Mouse (Mus musculus) MEL (cell line): ENCODE data around the gene Pstpip1. TPM values are rescaled to one million over a fixed set of nuclear protein-coding genes. Genes with fewer than 3 reads are reported as not detected.

Experiments used
- DNase-seq: peaks from one replicate; pipeline ENCODE4 v3.0.0; 2011; ENCODE audit warnings: low read depth, low spot score
- H3K27ac ChIP-seq: 2 replicates; pipeline ENCODE4 v1.5.1; 2012; ENCODE audit warnings: low read depth, mild to moderate bottlenecking, control low read depth, low read length, moderate library complexity; ENCODE audit not compliant: control insufficient read depth
- H3K27me3 ChIP-seq, 2 experiments: fragments of 150-350 bp in 1 of 2; sonication (generic) in 1 of 2; 2 replicates each; pipeline ENCODE4 v1.6.1; 2012; ENCODE audit warnings: low read length in 2 of 2, mild to moderate bottlenecking in 2 of 2, improper control_type of control experiment in 1 of 2, moderate library complexity in 1 of 2; ENCODE audit not compliant: insufficient read depth in 2 of 2, control insufficient read depth in 1 of 2
- H3K36me3 ChIP-seq, 2 experiments: 2 replicates each; pipeline ENCODE4 v1.6.1; 2012 to 2014; ENCODE audit warnings: low read length in 2 of 2, improper control_type of control experiment in 1 of 2, inconsistent platforms in 1 of 2, mild to moderate bottlenecking in 1 of 2; ENCODE audit not compliant: insufficient read depth in 2 of 2, control insufficient read depth in 1 of 2
- H3K4me1 ChIP-seq, 2 experiments: fragments of 150-350 bp in 1 of 2; sonication (generic) in 1 of 2; 2 replicates each; pipeline ENCODE4 v1.6.1; 2012; ENCODE audit warnings: low read length in 2 of 2, improper control_type of control experiment in 1 of 2, mild to moderate bottlenecking in 1 of 2; ENCODE audit not compliant: insufficient read depth in 2 of 2, control insufficient read depth in 1 of 2
- H3K4me3 ChIP-seq, 2 experiments: fragments of 150-350 bp in 1 of 2; sonication (generic) in 1 of 2; 2 replicates each; pipeline ENCODE4 v1.5.1; 2012; ENCODE audit warnings: low read depth in 2 of 2, low read length in 2 of 2, mild to moderate bottlenecking in 2 of 2, moderate library complexity in 2 of 2, control low read depth in 1 of 2, improper control_type of control experiment in 1 of 2; ENCODE audit not compliant: control insufficient read depth in 1 of 2, insufficient read depth in 1 of 2
- H3K79me2 ChIP-seq: 2 replicates; pipeline ENCODE4 v1.6.1; 2012; ENCODE audit warnings: mild to moderate bottlenecking, low read length, moderate library complexity; ENCODE audit not compliant: control insufficient read depth, poor library complexity, insufficient read depth
- H3K9ac ChIP-seq: 2 replicates; pipeline ENCODE4 v1.6.1; 2012; ENCODE audit warnings: low read depth, mild to moderate bottlenecking, control low read depth, low read length, moderate library complexity; ENCODE audit not compliant: control insufficient read depth, poor library complexity, severe bottlenecking
- H3K9me3 ChIP-seq: fragments of 150-350 bp; sonication (generic); replicated peaks from 2 replicates; pipeline ENCODE4 v1.6.1; 2012; ENCODE audit warnings: mild to moderate bottlenecking, low read length, improper control_type of control experiment, moderate library complexity; ENCODE audit not compliant: insufficient read depth
- BHLHE40 ChIP-seq: IDR thresholded peaks from 2 replicates; pipeline ENCODE4 v1.6.1; 2012; ENCODE audit warnings: low read depth, mild to moderate bottlenecking, inconsistent platforms, low read length, improper control_type of control experiment, borderline replicate concordance
- CHD1 ChIP-seq: IDR thresholded peaks from 2 replicates; pipeline ENCODE4 v1.6.1; 2012; ENCODE audit warnings: low read depth, mild to moderate bottlenecking, inconsistent platforms, low read length, improper control_type of control experiment
- CHD2 ChIP-seq: IDR thresholded peaks from 2 replicates; pipeline ENCODE4 v1.6.1; 2011; ENCODE audit warnings: low read length, improper control_type of control experiment
- E2F4 ChIP-seq: IDR thresholded peaks from 2 replicates; pipeline ENCODE4 v1.6.1; 2011; ENCODE audit warnings: low read depth, low read length, improper control_type of control experiment, borderline replicate concordance
- ELF1 ChIP-seq: IDR thresholded peaks from 2 replicates; pipeline ENCODE4 v1.6.1; 2014; ENCODE audit warnings: low read depth, mild to moderate bottlenecking, inconsistent platforms, low read length, improper control_type of control experiment, moderate library complexity
- GABPA ChIP-seq: IDR thresholded peaks from 2 replicates; pipeline ENCODE4 v1.6.1; 2012; ENCODE audit warnings: low read depth, mild to moderate bottlenecking, inconsistent platforms, low read length, improper control_type of control experiment, moderate library complexity
- JUND ChIP-seq: IDR thresholded peaks from 2 replicates; pipeline ENCODE4 v1.6.1; 2011; ENCODE audit warnings: low read depth, mild to moderate bottlenecking, improper control_type of control experiment, low read length
- MAFK ChIP-seq: IDR thresholded peaks from 2 replicates; pipeline ENCODE4 v1.6.1; 2011; ENCODE audit warnings: low read depth, mild to moderate bottlenecking, low read length, improper control_type of control experiment, borderline replicate concordance
- MAX ChIP-seq: IDR thresholded peaks from 2 replicates; pipeline ENCODE4 v1.6.1; 2011; ENCODE audit warnings: low read length, improper control_type of control experiment
- MAZ ChIP-seq: IDR thresholded peaks from 2 replicates; pipeline ENCODE4 v1.6.1; 2012; ENCODE audit warnings: low read depth, mild to moderate bottlenecking, inconsistent platforms, low read length, improper control_type of control experiment
- MXI1 ChIP-seq: IDR thresholded peaks from 2 replicates; pipeline ENCODE4 v1.6.1; 2011; ENCODE audit warnings: mild to moderate bottlenecking, low read depth, low read length, improper control_type of control experiment
- MYB ChIP-seq: IDR thresholded peaks from 2 replicates; pipeline ENCODE4 v1.6.1; 2011; ENCODE audit warnings: mild to moderate bottlenecking, low read depth, low read length, improper control_type of control experiment
- MYC ChIP-seq: IDR thresholded peaks from 2 replicates; pipeline ENCODE4 v1.6.1; 2011; ENCODE audit warnings: low read depth, mild to moderate bottlenecking, low read length, improper control_type of control experiment, moderate library complexity
- NELFE ChIP-seq: IDR thresholded peaks from 2 replicates; pipeline ENCODE4 v1.6.1; 2011; ENCODE audit warnings: low read depth, low read length, improper control_type of control experiment
- NRF1 ChIP-seq: IDR thresholded peaks from 2 replicates; pipeline ENCODE4 v1.6.1; 2014; ENCODE audit warnings: low read depth, mild to moderate bottlenecking, inconsistent platforms, low read length, improper control_type of control experiment, moderate library complexity; ENCODE audit not compliant: poor library complexity, insufficient read depth, severe bottlenecking
- POLR2A ChIP-seq, 2 experiments: IDR thresholded peaks; 2 replicates each; pipeline ENCODE4 v1.6.1; 2011 to 2012; ENCODE audit warnings: low read length in 2 of 2, mild to moderate bottlenecking in 2 of 2, control low read depth in 1 of 2, improper control_type of control experiment in 1 of 2, low read depth in 1 of 2, moderate library complexity in 1 of 2; ENCODE audit not compliant: control insufficient read depth in 1 of 2, insufficient read depth in 1 of 2, poor library complexity in 1 of 2
- POLR2AphosphoS5 ChIP-seq: IDR thresholded peaks from 2 replicates; pipeline ENCODE4 v1.6.1; 2012; ENCODE audit warnings: low read depth, borderline replicate concordance, mild to moderate bottlenecking, inconsistent platforms, low read length, moderate library complexity, mixed read lengths
- RAD21 ChIP-seq: IDR thresholded peaks from 2 replicates; pipeline ENCODE4 v1.6.1; 2011; ENCODE audit warnings: mild to moderate bottlenecking, low read depth, low read length, improper control_type of control experiment
- RCOR1 ChIP-seq: IDR thresholded peaks from 2 replicates; pipeline ENCODE4 v1.6.1; 2012; ENCODE audit warnings: low read depth, mild to moderate bottlenecking, inconsistent platforms, low read length, improper control_type of control experiment
- SIN3A ChIP-seq: IDR thresholded peaks from 2 replicates; pipeline ENCODE4 v1.6.1; 2012; ENCODE audit warnings: low read length, improper control_type of control experiment, inconsistent platforms
- TAL1 ChIP-seq: IDR thresholded peaks from 2 replicates; pipeline ENCODE4 v1.6.1; 2012; ENCODE audit warnings: mild to moderate bottlenecking, inconsistent platforms, low read length, moderate library complexity, mixed read lengths
- TBP ChIP-seq: IDR thresholded peaks from 2 replicates; pipeline ENCODE4 v1.8.0; 2011; ENCODE audit warnings: low read depth, low read length, improper control_type of control experiment
- ZKSCAN1 ChIP-seq: IDR thresholded peaks from 2 replicates; pipeline ENCODE4 v1.6.1; 2012; ENCODE audit warnings: low read depth, mild to moderate bottlenecking, inconsistent platforms, low read length, improper control_type of control experiment, moderate library complexity
- ZNF384 ChIP-seq: IDR thresholded peaks from 2 replicates; pipeline ENCODE4 v1.6.1; 2012; ENCODE audit warnings: low read depth, mild to moderate bottlenecking, inconsistent platforms, low read length, improper control_type of control experiment
- polyA plus RNA-seq, 2 experiments: library from polyadenylated mRNA; stranded (reverse) in 1 of 2; unstranded in 1 of 2; fragments of >175 nt in 1 of 2; fragments of >200 nt in 1 of 2; gene quantifications; 2 replicates each; pipeline versions ENCODE4 v1.2.1 to v1.2.4; 2012; ENCODE audit warnings: low replicate concordance in 2 of 2, low read depth in 1 of 2; ENCODE audit not compliant: insufficient read length in 2 of 2, insufficient read depth in 1 of 2, missing spikeins in 1 of 2
- total RNA-seq: library from RNA; depleted of rRNA; stranded (reverse); fragments of 300-350 nt; gene quantifications from 2 replicates; pipeline ENCODE4 v1.2.3, GENCODE M21; 2012

Gene Pstpip1
- total and polyA plus RNA-seq, 3 experiments, result 0.04 to 0.22 TPM; not detected in 1

- peaks cover 0 to 4% of the 10 kb centered on the region in 2 experiments; a peak in 1 of 4 replicates for H3K4me1 ChIP-seq
- H3K27me3 ChIP-seq, result peaks cover 0 to 7% of the 10 kb centered on the region in 2 experiments; a peak in 2 of 4 replicates
- H3K27ac ChIP-seq, result no peak within 1 kb of the TSS
- DNase-seq, result no peak
- H3K36me3 ChIP-seq, result no peaks in the 10 kb centered on the region; a peak in 1 of 4 replicates
- H3K79me2 ChIP-seq, result peaks cover 4% of the 10 kb centered on the region
- TF ChIP-seq E2F4 (no peak), SIN3A (no peak), RCOR1 (no peak), GABPA (no peak), MAX (no peak), NELFE (no peak), CHD1 (no peak), BHLHE40 (no peak), POLR2AphosphoS5 (no peak)
- H3K9ac ChIP-seq, result no peak within 1 kb of the TSS
- H3K9me3 ChIP-seq, result no peaks in the 10 kb centered on the region
- H3K4me3 ChIP-seq, result no peak within 1 kb of the TSS
Observed at GRCm38 (mm10) chr9:56165377-56165776, 75.6 kb downstream of the Pstpip1 start, which contains the start of gene Tspan3. Gene Tspan3, minus strand, starts transcription at chr9:56165477.

DNA sequence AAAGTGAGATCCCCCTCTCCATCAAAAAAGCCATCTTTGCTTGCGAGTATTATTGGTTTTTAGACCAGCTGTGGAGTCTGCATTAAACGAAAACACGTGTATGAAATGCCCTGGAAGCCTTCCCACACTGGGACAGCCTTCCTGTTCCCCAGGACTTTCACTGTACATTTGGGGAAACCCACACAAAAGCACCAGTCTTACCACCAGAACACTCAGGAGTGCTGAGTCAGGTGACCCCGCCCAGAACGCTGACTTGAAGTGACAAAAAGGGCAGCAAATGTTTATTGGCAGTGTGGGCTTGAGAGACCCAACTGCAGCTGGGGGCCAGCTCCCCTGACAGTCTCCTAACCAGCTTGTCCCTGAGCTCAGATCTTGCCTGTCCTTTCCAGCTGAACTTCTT is 76.4 kb downstream of the Pstpip1 start:
- Histone ChIP-seq H3K79me2 (no peaks in the 10 kb centered on the region), H3K9me3 (no peaks in the 10 kb centered on the region), H3K36me3 (no peaks in the 10 kb centered on the region; a peak in 1 of 4 replicates), H3K4me1 (peaks cover 0 to 4% of the 10 kb centered on the region in 2 experiments; a peak in 1 of 4 replicates), H3K27ac (no peak overlapping the region), H3K9ac (no peak overlapping the region), H3K27me3 (peaks cover 2 to 8% of the 10 kb centered on the region in 2 experiments; a peak in 3 of 4 replicates), H3K4me3 (no peak overlapping the region)
- TF ChIP-seq BHLHE40, result no peak
- TF ChIP-seq TAL1, result no peak
- TF ChIP-seq ELF1, result no peak
- no peak for TF ChIP-seq JUND
- TF ChIP-seq POLR2A (IDR thresholded peaks at IDR 0.05; ENCODE audit: control insufficient read depth in 1 of 2, insufficient read depth in 1 of 2, low read depth in 1 of 2, low read length in 2 of 2, poor library complexity in 1 of 2), result no peak
- no peak for TF ChIP-seq SIN3A
- no peak for TF ChIP-seq MYB
- TF ChIP-seq CHD2, result no peak
- no peak for TF ChIP-seq MXI1
- TF ChIP-seq MAX, result no peak
- DNase-seq, result no peak

DNA sequence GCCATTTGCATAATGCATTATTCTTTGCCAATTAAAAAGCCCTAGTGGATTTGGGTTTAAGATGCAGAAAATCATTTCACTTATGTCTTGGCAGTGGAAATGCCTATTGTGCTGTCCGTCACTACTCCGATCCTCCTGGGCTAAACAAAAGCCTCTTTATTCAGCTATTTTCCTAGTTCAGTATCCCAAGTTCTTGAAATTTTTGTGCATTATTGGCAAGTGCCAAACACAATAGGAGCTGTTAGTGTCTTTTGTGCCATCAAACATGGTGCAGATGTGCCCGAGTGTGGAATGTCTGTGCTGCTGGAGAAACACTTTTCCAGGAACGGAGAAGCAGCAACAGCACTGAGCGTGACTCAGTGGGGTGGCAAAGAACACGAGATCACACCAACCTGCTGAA is 77.9 kb downstream of the Pstpip1 start:
- Histone ChIP-seq H3K79me2 (no peaks in the 10 kb centered on the region), H3K27ac (no peak overlapping the region), H3K4me1 (peaks cover 0 to 4% of the 10 kb centered on the region in 2 experiments; a peak in 1 of 4 replicates), H3K36me3 (no peaks in the 10 kb centered on the region), H3K4me3 (no peak overlapping the region), H3K9me3 (no peaks in the 10 kb centered on the region), H3K9ac (no peak overlapping the region), H3K27me3 (peaks cover 2 to 8% of the 10 kb centered on the region in 2 experiments; a peak in 3 of 4 replicates)
- DNase-seq, result no peak
- TF ChIP-seq MAX, result no peak
- TF ChIP-seq RAD21, result no peak
- no peak for TF ChIP-seq TBP
- no peak for TF ChIP-seq NELFE
- no peak for TF ChIP-seq NRF1
- TF ChIP-seq ZNF384, result no peak
- no peak for TF ChIP-seq ZKSCAN1
- no peak for TF ChIP-seq MAFK
- no peak for TF ChIP-seq JUND
- no peak for TF ChIP-seq MYC
- TF ChIP-seq MAZ, result no peak
